Comparison of ENCODE assay signal across 20 mouse cellular contexts in genomic region chr4:58201703-58202102, GRCm38 (mm10). TPM values are rescaled to one million over a fixed set of nuclear protein-coding genes. Genes with fewer than 3 reads are reported as not detected.
A peak's percentile ranks its signal among the peaks of the same experiment; 100 is the strongest.
DNase-seq lines count a peak whose midpoint lies in the region; ATAC-seq and TF ChIP-seq lines count a peak whose summit lies in the region.
"Had no signal": no experiment of that assay in that cellular context is flagged by ENCODE, and none has a peak within 500 bp of the region (broad histone marks: within the 10 kb centered on the region; RNA-seq: fewer than 3 reads in every experiment).

No protein-coding gene starts in this region.

- H3K4me3 ChIP-seq in hindbrain, postnatal 0 days (ENCODE audit: low read length), result no peak overlapping the region
- H3K4me3 ChIP-seq: embryonic facial prominence, embryonic 12.5 days; forebrain, embryonic 15.5 days; heart, embryonic 13.5 days; hindbrain, embryonic 15.5 days had no signal

- H3K9me3 ChIP-seq in hindbrain, postnatal 0 days (ENCODE audit: low read length), result no peaks in the 10 kb centered on the region
- H3K9me3 ChIP-seq: embryonic facial prominence, embryonic 12.5 days; forebrain, embryonic 15.5 days; heart, embryonic 13.5 days; hindbrain, embryonic 15.5 days had no signal

- 90% methylated on average over 2 of the region's 2 CpGs for WGBS in hindbrain, postnatal 0 days

- H3K4me1 ChIP-seq in hindbrain, postnatal 0 days (ENCODE audit: insufficient read depth, low read length), result peaks cover 6% of the 10 kb centered on the region

- H3K9ac ChIP-seq in hindbrain, postnatal 0 days (replicated peaks; ENCODE audit: low read length), result no peak overlapping the region
- H3K9ac ChIP-seq: embryonic facial prominence, embryonic 12.5 days; forebrain, embryonic 15.5 days; heart, embryonic 13.5 days; hindbrain, embryonic 15.5 days had no signal

- no peak overlapping the region for H3K27ac ChIP-seq in hindbrain, postnatal 0 days
- H3K27ac ChIP-seq: embryonic facial prominence, embryonic 12.5 days; forebrain, embryonic 15.5 days; heart, embryonic 13.5 days; hindbrain, embryonic 15.5 days had no signal

- TF ChIP-seq CTCF in hindbrain, postnatal 0 days (IDR thresholded peaks at IDR 0.05; ENCODE audit: low read depth), result no peak

- peak; percentile 62 for ATAC-seq in cerebellum, adult (ENCODE audit: insufficient number of reproducible peaks, low FRiP score, low TSS enrichment)
- no peak for ATAC-seq in hindbrain, postnatal 0 days
- ATAC-seq: CD4-positive, CD25-positive, alpha-beta regulatory T cell, adult 4 months; forebrain, embryonic 15.5 days; inflammation-experienced regulatory T-cells, adult 6 months; intestine, postnatal 0 days had no signal

- H3K4me2 ChIP-seq in hindbrain, postnatal 0 days (ENCODE audit: low read depth, low read length), result no peak overlapping the region
- H3K4me2 ChIP-seq: embryonic facial prominence, embryonic 12.5 days; forebrain, embryonic 15.5 days; heart, embryonic 13.5 days; hindbrain, embryonic 15.5 days had no signal

- DNase-seq in cerebellum, postnatal 4 days (ENCODE audit: low spot score in 2 of 2), result no peak
- peak; percentile 88 for DNase-seq in cerebellum, adult 9-10 months
- DNase-seq in cerebellum, postnatal 25 days, result peak; percentile 79 to 86
- DNase-seq in right cerebral cortex, postnatal 36 days (ENCODE audit: low spot score in 2 of 2), result no peak
- DNase-seq in hindbrain, postnatal 0 days (ENCODE audit: low spot score), result no peak
- DNase-seq in urinary bladder, postnatal 36 days (ENCODE audit: low spot score in 2 of 2), result no peak
- DNase-seq: adrenal gland, adult 8-10 months; adrenal gland, postnatal 36 days; B cell, adult 2 months; gastrocnemius, postnatal 36 days; heart, postnatal 36 days had no signal

- peaks cover 9% of the 10 kb centered on the region; the same call in 1 of the 2 replicates for H3K27me3 ChIP-seq in hindbrain, postnatal 0 days (ENCODE audit: insufficient read depth, low read length)
- H3K27me3 ChIP-seq: embryonic facial prominence, embryonic 12.5 days had no signal

- no peaks in the 10 kb centered on the region for H3K36me3 ChIP-seq in hindbrain, postnatal 0 days (ENCODE audit: insufficient read depth, low read length)
- H3K36me3 ChIP-seq: embryonic facial prominence, embryonic 12.5 days; forebrain, embryonic 15.5 days; G1E; heart, embryonic 13.5 days; hindbrain, embryonic 15.5 days had no signal

RNA-seq across cellular contexts. Expression of gene Svep1, which starts 5.0 kb away (rescaled TPM):
- total RNA-seq in hindbrain, postnatal 0 days (2014; rRNA removed), result 8.4 and 10.4 TPM in 2 replicates
- 2.1 and 2.2 TPM in 2 replicates for polyA plus RNA-seq in hindbrain, postnatal 0 days (2015; fragmentation: Nextera tagmentation; extraction: Ambion mirVana)
- polyA plus RNA-seq: G1E had no signal

Comparison
In these comparisons a context has a peak if more than half of its experiments do, and no peak if none do; other contexts are left out.
1. DNase-seq: peak in cerebellum, adult 9-10 months (single experiment) and cerebellum, postnatal 25 days (2 of 2); none in cerebellum, postnatal 4 days (0 of 2), right cerebral cortex, postnatal 36 days (0 of 2), hindbrain, postnatal 0 days (single experiment) and urinary bladder, postnatal 36 days (0 of 2).